Mouse (Mus musculus): ENCODE results near the gene Smarca1. TPM values are rescaled to one million over a fixed set of nuclear protein-coding genes. Genes with fewer than 3 reads are reported as not detected.

Gene Smarca1
- 13.7 and 22.1 TPM in 2 replicates for polyA plus RNA-seq (2016; fragmentation: Nextera tagmentation; extraction: Ambion mirVana)

DNA sequence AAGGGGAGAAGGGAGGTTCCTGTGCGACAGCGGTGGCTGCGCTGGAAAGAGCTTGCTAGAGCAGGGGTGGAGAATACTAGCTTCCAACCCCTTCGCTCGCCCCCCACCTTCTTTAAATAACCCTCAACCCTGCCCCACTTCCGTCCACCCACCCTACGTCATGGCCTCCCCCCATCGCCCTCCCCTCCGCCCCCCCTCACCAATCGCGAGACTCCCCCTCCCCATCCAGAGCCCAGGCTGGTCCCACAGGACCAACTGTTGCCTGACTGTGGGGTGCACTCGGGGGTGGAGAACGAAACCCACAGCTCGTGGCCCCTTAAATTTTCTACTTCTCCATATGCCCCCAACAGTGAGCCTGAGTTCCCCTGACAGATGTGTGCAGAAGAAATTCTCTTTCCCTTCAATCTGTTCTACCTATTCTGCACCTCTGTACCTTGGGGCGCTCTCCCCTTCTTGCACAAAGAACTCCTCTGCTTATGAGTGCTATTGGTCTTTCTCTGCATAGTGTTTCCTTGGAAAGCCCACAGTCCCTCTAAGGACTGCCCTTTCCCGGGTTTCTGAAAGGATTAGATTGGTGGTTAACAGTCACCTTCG lies at the start of gene Smarca1:
Gene Smarca1 (minus strand): TSS at position 544 of the 594 bp plus-strand sequence.
- Histone ChIP-seq H3K27me3 (ENCODE audit: low read depth, poor library complexity, severe bottlenecking) (peaks cover 19% of the 10 kb centered on the region; the same call in 1 of the 2 replicates), H3K4me3 (peak within 1 kb of the TSS; percentile 68), H3K36me3 (no peaks in the 10 kb centered on the region), H3K27ac (peak within 1 kb of the TSS; percentile 88), H3K9me3 (replicated peaks) (no peaks in the 10 kb centered on the region), H3K4me1 (peaks cover 4% of the 10 kb centered on the region; the same call in 1 of the 2 replicates)
- 13% methylated on average over 10 of the region's 17 CpGs for WGBS
- peak; percentile 36 for DNase-seq (ENCODE audit: low spot score)

DNA sequence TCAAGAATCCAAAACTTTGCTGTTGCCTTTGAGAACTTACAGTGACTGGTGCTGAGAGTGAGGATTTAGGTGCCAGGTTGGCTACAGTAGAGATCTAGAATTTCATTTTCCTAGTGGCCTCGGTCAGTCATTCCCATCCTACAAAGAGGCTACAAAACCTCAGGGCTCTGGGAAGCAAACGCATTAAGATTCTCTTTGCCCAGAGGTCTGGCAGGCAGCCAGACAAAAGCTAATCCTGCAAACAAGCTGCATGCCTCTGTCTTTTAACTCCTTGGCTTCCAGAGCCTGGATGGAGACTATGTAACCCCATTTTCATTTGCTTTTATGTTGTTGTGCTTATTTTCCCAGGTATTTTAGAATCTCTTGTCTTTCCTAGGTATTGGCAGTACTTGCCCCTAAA lies 45.0 kb upstream of the Smarca1 start:
- peaks cover 12% of the 10 kb centered on the region; the same call in 1 of the 2 replicates for H3K36me3 ChIP-seq
- no peak for DNase-seq (ENCODE audit: low spot score)
- H3K27me3 ChIP-seq (ENCODE audit: low read depth, poor library complexity, severe bottlenecking) = no peaks in the 10 kb centered on the region
- no peak overlapping the region for H3K4me3 ChIP-seq
- 62% methylated on average over 2 of the region's 2 CpGs for WGBS
- no peaks in the 10 kb centered on the region for H3K9me3 ChIP-seq (replicated peaks)
- H3K4me1 ChIP-seq = no peaks in the 10 kb centered on the region
- no peak overlapping the region for H3K27ac ChIP-seq

DNA sequence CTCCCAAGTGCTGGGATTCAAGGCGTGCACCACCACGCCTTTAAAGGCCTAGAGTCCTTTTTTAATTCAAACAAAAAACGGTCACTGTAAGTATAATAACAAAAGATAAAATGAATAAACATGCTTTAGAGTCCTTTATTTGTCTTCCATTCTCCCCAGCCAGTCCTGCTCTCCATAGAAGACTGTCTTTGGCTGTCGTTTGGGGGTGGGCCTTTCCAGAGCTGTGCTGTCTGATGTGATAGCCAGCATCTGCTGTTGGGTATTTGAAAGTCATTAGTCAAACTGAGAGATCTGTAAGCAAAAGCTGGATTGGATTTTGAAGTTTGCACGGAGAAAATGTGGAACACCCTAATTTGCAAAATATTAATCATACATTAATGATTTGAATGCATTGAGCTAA lies 44.1 kb upstream of the Smarca1 start:
- Histone ChIP-seq H3K36me3 (peaks cover 13% of the 10 kb centered on the region; the same call in 1 of the 2 replicates), H3K27ac (no peak overlapping the region), H3K9me3 (replicated peaks) (no peaks in the 10 kb centered on the region), H3K4me3 (no peak overlapping the region), H3K4me1 (no peaks in the 10 kb centered on the region), H3K27me3 (ENCODE audit: low read depth, poor library complexity, severe bottlenecking) (no peaks in the 10 kb centered on the region)
- no peak for DNase-seq (ENCODE audit: low spot score)
- 86% methylated on average over 5 of the region's 5 CpGs for WGBS

DNA sequence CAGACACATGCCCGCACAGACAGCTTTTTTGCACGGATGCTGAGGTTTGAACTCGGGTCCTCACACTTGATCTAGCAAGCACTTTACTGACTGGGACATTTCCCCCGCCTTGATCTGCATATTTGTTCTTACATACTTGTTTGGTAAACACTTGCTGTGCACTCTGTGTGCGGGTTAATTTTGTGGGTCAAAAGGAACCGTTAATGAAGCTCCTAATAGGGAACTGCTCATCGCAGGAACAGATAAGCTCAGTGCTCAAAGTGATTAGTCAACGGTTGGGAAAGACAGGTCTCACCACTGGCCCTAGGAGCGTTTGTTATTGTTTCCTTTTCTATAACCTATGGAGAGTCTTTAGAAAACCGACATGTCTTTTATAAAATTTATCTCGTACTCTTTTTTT lies 41.6 kb upstream of the Smarca1 start:
- Histone ChIP-seq H3K27ac (no peak overlapping the region), H3K9me3 (replicated peaks) (no peaks in the 10 kb centered on the region), H3K27me3 (ENCODE audit: low read depth, poor library complexity, severe bottlenecking) (no peaks in the 10 kb centered on the region), H3K4me1 (no peaks in the 10 kb centered on the region), H3K36me3 (peaks cover 27% of the 10 kb centered on the region; the same call in 1 of the 2 replicates), H3K4me3 (no peak overlapping the region)
- 89% methylated on average over 11 of the region's 11 CpGs for WGBS
- DNase-seq (ENCODE audit: low spot score) = no peak

DNA sequence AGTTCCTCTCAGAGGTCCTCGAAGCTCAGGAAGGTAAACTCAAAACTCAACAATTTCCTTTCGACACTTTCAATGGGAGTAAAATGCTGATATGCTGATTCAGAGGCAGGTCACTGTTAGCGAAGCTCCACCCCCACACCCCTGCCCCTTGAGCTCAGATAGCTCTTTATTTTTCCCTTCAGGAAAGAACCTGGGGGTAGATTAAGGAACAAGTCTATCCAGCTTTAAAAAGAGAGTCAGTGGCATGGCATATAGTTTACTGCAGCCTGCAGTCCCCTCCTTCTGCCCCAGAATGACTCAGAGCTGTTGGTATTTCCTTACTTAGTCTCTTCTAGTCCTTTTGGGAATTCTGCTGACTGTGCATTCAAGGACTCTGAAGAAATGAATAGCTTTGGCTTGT lies 37.7 kb upstream of the Smarca1 start:
- no peak overlapping the region for H3K4me3 ChIP-seq
- H3K9me3 ChIP-seq (replicated peaks) = no peaks in the 10 kb centered on the region
- H3K36me3 ChIP-seq = peaks cover 23% of the 10 kb centered on the region; the same call in 1 of the 2 replicates
- DNase-seq (ENCODE audit: low spot score) = no peak
- H3K4me1 ChIP-seq = no peaks in the 10 kb centered on the region
- no peaks in the 10 kb centered on the region for H3K27me3 ChIP-seq (ENCODE audit: low read depth, poor library complexity, severe bottlenecking)
- H3K27ac ChIP-seq = no peak overlapping the region
- 81% methylated on average over 3 of the region's 3 CpGs for WGBS

DNA sequence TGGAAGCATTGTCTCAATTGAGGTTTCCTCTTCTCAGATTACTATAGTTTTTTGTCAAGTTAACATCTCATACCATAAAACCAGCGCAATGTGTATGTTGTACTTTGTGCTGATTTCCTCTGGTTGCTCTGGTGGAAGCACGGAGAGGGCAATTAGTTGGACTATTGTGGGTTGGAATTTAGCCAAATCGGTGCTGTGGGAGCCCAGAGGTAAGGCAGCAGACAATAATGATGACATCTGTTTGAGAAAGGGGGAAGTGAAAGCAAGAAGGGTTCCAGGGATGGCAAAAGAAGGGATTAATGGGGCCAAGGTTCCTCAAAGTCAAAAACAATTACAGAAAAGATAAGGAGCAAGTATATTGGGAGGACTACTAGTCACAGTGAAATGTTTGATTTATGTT lies 35.2 kb upstream of the Smarca1 start:
- DNase-seq (ENCODE audit: low spot score) = no peak
- Histone ChIP-seq H3K36me3 (peaks cover 20% of the 10 kb centered on the region; the same call in 1 of the 2 replicates), H3K9me3 (replicated peaks) (no peaks in the 10 kb centered on the region), H3K27me3 (ENCODE audit: low read depth, poor library complexity, severe bottlenecking) (no peaks in the 10 kb centered on the region), H3K27ac (no peak overlapping the region), H3K4me1 (no peaks in the 10 kb centered on the region), H3K4me3 (no peak overlapping the region)
- 85% methylated on average over 3 of the region's 3 CpGs for WGBS

DNA sequence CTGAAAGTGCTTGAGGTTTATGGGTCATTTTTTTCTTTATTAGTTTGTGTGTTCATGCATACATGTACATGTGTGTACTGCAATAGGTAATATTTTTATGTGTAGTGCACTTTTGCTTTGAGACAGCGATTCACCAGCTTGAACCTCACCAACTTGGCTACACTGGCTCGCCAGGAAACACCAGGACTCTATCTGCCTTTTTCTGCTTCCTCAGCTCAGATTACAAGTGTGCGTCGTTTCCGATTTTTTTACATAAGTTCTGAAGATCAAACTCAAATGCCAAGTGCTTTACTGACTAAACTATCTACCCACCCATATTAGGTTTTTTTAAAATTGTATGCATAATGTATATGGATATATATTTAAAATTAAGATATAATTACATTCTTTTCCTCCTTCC lies 27.8 kb upstream of the Smarca1 start:
- no peaks in the 10 kb centered on the region for H3K4me1 ChIP-seq
- H3K36me3 ChIP-seq = no peaks in the 10 kb centered on the region
- H3K27me3 ChIP-seq (ENCODE audit: low read depth, poor library complexity, severe bottlenecking) = peaks cover 5% of the 10 kb centered on the region; the same call in 1 of the 2 replicates
- no peak for DNase-seq (ENCODE audit: low spot score)
- WGBS = 92% methylated on average over 5 of the region's 5 CpGs
- H3K27ac ChIP-seq = no peak overlapping the region
- no peaks in the 10 kb centered on the region for H3K9me3 ChIP-seq (replicated peaks)
- H3K4me3 ChIP-seq = no peak overlapping the region

DNA sequence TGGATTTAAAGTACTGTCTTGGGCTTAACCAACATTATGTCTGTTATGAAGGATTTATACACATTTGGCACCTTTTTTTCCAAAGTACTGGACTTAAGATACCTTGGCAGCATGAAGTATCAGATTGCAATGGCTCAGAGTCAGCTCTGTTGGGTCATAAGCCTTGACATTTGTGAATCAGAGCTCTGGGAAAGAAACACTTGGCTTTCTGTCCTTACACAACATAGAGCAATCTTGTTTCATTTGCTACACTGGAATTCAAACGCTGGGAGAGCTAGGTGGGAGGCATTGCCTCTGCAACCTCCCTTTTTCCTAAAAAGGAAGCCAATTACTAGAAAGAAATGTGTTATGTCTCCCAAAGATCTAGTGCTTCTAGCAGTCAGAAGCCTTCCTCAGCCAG lies 24.1 kb upstream of the Smarca1 start:
- Histone ChIP-seq H3K4me1 (0 out of 2 replicates have a peak, but pooled peaks cover 3% of the 10 kb centered on the region), H3K36me3 (no peaks in the 10 kb centered on the region), H3K27ac (no peak overlapping the region), H3K4me3 (no peak overlapping the region), H3K9me3 (replicated peaks) (no peaks in the 10 kb centered on the region), H3K27me3 (ENCODE audit: low read depth, poor library complexity, severe bottlenecking) (peaks cover 8% of the 10 kb centered on the region; the same call in 1 of the 2 replicates)
- 94% methylated on average over 1 of the region's 1 CpGs for WGBS
- no peak for DNase-seq (ENCODE audit: low spot score)

DNA sequence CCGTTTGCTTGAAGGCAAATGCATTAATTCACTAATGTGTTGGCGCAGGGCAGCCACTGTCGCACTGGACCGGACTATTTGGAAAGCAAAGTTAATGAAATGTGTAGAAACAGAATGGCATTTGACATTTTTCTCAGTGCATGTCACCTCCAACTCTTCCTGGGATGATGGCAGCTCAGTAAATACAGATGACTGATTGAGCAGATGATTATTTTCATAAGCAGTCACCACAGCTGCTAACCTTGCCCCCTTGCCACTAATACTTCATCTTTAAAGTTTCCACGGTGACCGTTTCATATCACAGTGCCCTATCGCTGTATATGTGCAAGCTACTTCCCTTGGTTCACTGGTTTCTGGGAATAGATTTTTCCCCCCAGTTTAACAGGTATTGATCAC lies 20.8 kb upstream of the Smarca1 start:
- Histone ChIP-seq H3K4me3 (no peak overlapping the region), H3K36me3 (no peaks in the 10 kb centered on the region), H3K9me3 (replicated peaks) (no peaks in the 10 kb centered on the region), H3K4me1 (0 out of 2 replicates have a peak, but pooled peaks cover 3% of the 10 kb centered on the region), H3K27ac (no peak overlapping the region), H3K27me3 (ENCODE audit: low read depth, poor library complexity, severe bottlenecking) (peaks cover 8% of the 10 kb centered on the region; the same call in 1 of the 2 replicates)
- DNase-seq (ENCODE audit: low spot score) = no peak
- WGBS = 89% methylated on average over 7 of the region's 7 CpGs

DNA sequence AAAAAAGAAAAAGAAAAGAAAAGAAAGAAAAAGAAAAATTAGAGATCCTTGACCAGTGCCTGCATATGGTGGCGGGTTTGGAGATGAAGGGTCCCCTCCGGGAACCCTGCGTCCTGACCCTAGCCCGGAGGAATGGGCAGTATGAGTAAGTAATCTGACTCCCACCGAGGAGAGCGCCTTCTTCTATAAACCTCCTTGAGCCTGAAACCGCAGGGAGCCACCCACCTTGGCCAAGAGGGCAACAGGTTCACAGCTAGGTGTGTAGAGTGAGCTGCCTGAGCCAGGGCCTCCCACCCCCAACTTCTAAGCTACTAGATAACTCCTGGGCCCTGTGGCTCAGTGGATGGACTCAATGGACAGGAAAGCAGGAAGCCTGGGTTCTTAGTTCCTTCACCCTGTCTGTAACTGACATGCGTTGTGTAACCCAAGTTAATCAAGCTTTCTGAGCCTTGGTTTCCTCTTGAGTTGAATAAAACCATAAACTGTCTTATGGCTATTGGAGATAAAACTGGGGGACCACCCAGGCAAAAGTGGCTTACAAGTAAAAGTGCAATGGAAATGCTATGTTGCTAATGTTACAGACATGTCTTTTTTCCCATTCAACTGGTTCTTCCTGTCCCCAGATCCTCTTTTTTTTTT lies 20.2 kb upstream of the Smarca1 start:
- H3K27me3 ChIP-seq (ENCODE audit: low read depth, poor library complexity, severe bottlenecking) = peaks cover 8% of the 10 kb centered on the region; the same call in 1 of the 2 replicates
- H3K4me1 ChIP-seq = 0 out of 2 replicates have a peak, but pooled peaks cover 3% of the 10 kb centered on the region
- peak; percentile 31 for DNase-seq (ENCODE audit: low spot score)
- peak overlapping the region; percentile 67 for H3K4me3 ChIP-seq
- peak overlapping the region; percentile 91; the same call in 1 of the 2 replicates for H3K27ac ChIP-seq
- no peaks in the 10 kb centered on the region for H3K9me3 ChIP-seq (replicated peaks)
- WGBS = 25% methylated on average over 8 of the region's 8 CpGs
- no peaks in the 10 kb centered on the region for H3K36me3 ChIP-seq

DNA sequence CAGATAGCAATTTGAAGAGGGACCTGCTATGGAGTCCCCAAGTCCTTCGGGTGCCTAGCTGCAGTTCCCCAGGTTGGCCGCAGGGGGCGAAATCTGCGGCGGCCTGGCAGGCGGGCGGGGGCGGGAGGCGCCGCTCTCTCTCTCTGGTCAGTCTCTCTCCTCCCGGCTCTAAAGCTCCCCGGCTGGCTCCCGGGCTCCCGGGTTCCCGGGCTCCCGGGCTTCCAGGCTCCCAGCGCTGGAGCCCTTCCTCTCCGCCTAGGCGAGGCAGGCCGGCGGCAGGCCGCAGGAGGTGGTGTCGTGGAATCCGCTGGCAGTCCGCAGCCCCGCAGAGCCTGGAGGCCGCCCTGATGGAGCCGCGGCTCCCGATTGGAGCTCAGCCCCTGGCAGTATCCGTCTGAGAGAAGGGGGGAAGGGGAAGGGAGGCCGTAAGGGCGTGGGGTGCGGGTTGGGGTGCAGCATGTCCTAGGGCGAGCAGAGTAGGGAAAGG lies 19.6 kb upstream of the Smarca1 start, which contains the start of gene Ocrl:
Gene Ocrl (plus strand): TSS at position 82 of the 487 bp plus-strand sequence.
- peak; percentile 80 for DNase-seq (ENCODE audit: low spot score)
- peak within 1 kb of the TSS; percentile 91 for H3K27ac ChIP-seq
- H3K27me3 ChIP-seq (ENCODE audit: low read depth, poor library complexity, severe bottlenecking) = peaks cover 4% of the 10 kb centered on the region; the same call in 1 of the 2 replicates
- H3K36me3 ChIP-seq = no peaks in the 10 kb centered on the region
- 0 out of 2 replicates have a peak, but pooled peaks cover 3% of the 10 kb centered on the region for H3K4me1 ChIP-seq
- WGBS = 8% methylated on average over 23 of the region's 35 CpGs
- H3K9me3 ChIP-seq (replicated peaks) = no peaks in the 10 kb centered on the region
- peak within 1 kb of the TSS; percentile 67 for H3K4me3 ChIP-seq

DNA sequence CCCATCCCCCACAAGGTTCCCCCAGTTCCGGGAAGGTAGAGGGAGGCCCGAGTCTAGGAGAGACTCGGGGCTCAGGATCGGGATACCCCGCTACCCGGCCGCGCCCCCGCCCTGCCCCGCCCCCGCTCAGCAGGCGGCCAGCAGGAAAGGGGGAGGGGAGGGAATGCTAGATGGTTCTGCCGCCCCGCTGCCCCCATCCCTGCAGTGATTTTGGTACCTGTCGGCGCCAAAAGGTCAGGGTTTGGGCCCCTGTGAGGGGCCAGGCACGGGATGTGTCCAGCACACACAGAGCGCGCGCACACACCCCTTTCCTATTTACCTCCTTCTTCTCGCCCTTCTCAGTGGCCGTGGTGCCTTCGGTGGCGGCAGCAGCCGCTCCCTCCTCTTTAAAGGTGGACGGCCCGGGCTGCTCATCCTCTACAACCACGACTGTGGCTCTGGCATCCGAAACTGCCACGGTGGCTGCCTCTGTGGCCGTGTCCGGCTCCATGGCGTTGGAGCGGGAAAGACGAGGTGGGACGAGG lies 805 bp downstream of the Smarca1 start:
- Histone ChIP-seq H3K4me3 (peak overlapping the region; percentile 68), H3K36me3 (no peaks in the 10 kb centered on the region), H3K4me1 (peaks cover 4% of the 10 kb centered on the region; the same call in 1 of the 2 replicates), H3K9me3 (replicated peaks) (no peaks in the 10 kb centered on the region), H3K27ac (peak overlapping the region; percentile 88), H3K27me3 (ENCODE audit: low read depth, poor library complexity, severe bottlenecking) (peaks cover 19% of the 10 kb centered on the region; the same call in 1 of the 2 replicates)
- peak; percentile 40 for DNase-seq (ENCODE audit: low spot score)
- WGBS = 11% methylated on average over 30 of the region's 36 CpGs
